Mouse (Mus musculus): Measurements from ENCODE around the gene Il12b.

GRCm38 (mm10) chr11:44423261-44423660, 23.4 kb downstream of the Il12b start:
- TF ChIP-seq CTCF (IDR thresholded peaks at IDR 0.05; ENCODE audit: borderline replicate concordance, extremely low read depth, insufficient read depth, insufficient read length) (no peak), POLR2A (IDR thresholded peaks at IDR 0.05; ENCODE audit: borderline replicate concordance, extremely low read depth, insufficient read depth, insufficient read length, poor library complexity, severe bottlenecking) (no peak)
